Comparison of ENCODE assay signal across 12 mouse cellular contexts in genomic region chr5:142442045-142442440, GRCm38 (mm10). TPM values are rescaled to one million over a fixed set of nuclear protein-coding genes. Genes with fewer than 3 reads are reported as not detected.
A peak's percentile ranks its signal among the peaks of the same experiment; 100 is the strongest.
DNase-seq lines count a peak whose midpoint lies in the region; ATAC-seq and TF ChIP-seq lines count a peak whose summit lies in the region.
"Had no signal": no experiment of that assay in that cellular context is flagged by ENCODE, and none has a peak within 500 bp of the region (broad histone marks: within the 10 kb centered on the region; RNA-seq: fewer than 3 reads in every experiment).

No protein-coding gene starts in this region.

- peaks cover 68% of the 10 kb centered on the region for H3K4me1 ChIP-seq in forebrain, embryonic 12.5 days
- peaks cover 25% of the 10 kb centered on the region for H3K4me1 ChIP-seq in forebrain, embryonic 16.5 days (replicated peaks; ENCODE audit: control insufficient read depth, insufficient read depth, low read length)
- peaks cover 25% of the 10 kb centered on the region for H3K4me1 ChIP-seq in lung, embryonic 14.5 days (ENCODE audit: insufficient read depth)
- peaks cover 56% of the 10 kb centered on the region for H3K4me1 ChIP-seq in embryonic facial prominence, embryonic 14.5 days (ENCODE audit: control insufficient read depth, insufficient read depth, low read length)
- peaks cover 54% of the 10 kb centered on the region for H3K4me1 ChIP-seq in liver, postnatal 0 days (ENCODE audit: insufficient read depth)

- no peak overlapping the region for H3K9ac ChIP-seq in forebrain, embryonic 12.5 days
- no peak overlapping the region for H3K9ac ChIP-seq in forebrain, embryonic 16.5 days (replicated peaks; ENCODE audit: low read depth, low read length)
- no peak overlapping the region for H3K9ac ChIP-seq in lung, embryonic 14.5 days
- H3K9ac ChIP-seq in embryonic facial prominence, embryonic 14.5 days (ENCODE audit: low read depth, low read length) = no peak overlapping the region; the same call in 1 of the 2 replicates
- H3K9ac ChIP-seq in liver, postnatal 0 days (replicated peaks) = peak overlapping the region; percentile 58

- no peak for ATAC-seq in forebrain, embryonic 12.5 days (ENCODE audit: low FRiP score)
- ATAC-seq in forebrain, embryonic 16.5 days = no peak
- no peak for ATAC-seq in lung, embryonic 14.5 days (ENCODE audit: insufficient read depth)
- ATAC-seq in embryonic facial prominence, embryonic 14.5 days (ENCODE audit: low read depth) = no peak
- no peak for ATAC-seq in liver, postnatal 0 days

- DNase-seq in lung, embryonic 14.5 days = no peak
- no peak for DNase-seq in lung, postnatal 36 days
- no peak for DNase-seq in embryonic facial prominence, embryonic 14.5 days (ENCODE audit: low spot score)
- DNase-seq in liver, postnatal 0 days = no peak
- no peak for DNase-seq in right cerebral cortex, postnatal 25 days
- no peak for DNase-seq in yolk sac, embryonic 10.5 days (ENCODE audit: low spot score)
- DNase-seq: adrenal gland, adult 8-10 months; cerebellum, postnatal 36 days; gastrocnemius, postnatal 10 days; retina, postnatal 1 day had no signal

- TF ChIP-seq EP300 in liver, postnatal 0 days (IDR thresholded peaks at IDR 0.05; ENCODE audit: low read depth) = no peak

- no peak overlapping the region for H3K4me2 ChIP-seq in forebrain, embryonic 12.5 days
- H3K4me2 ChIP-seq in forebrain, embryonic 16.5 days (ENCODE audit: low read length) = no peak overlapping the region
- H3K4me2 ChIP-seq in lung, embryonic 14.5 days = peak overlapping the region; percentile 64; the same call in 1 of the 2 replicates
- H3K4me2 ChIP-seq in embryonic facial prominence, embryonic 14.5 days (ENCODE audit: low read depth, low read length) = peak overlapping the region; percentile 70; the same call in 1 of the 2 replicates
- peak overlapping the region; percentile 86 for H3K4me2 ChIP-seq in liver, postnatal 0 days (ENCODE audit: low read depth, low read length)

- H3K4me3 ChIP-seq in forebrain, embryonic 12.5 days (replicated peaks) = no peak overlapping the region
- H3K4me3 ChIP-seq in forebrain, embryonic 16.5 days (replicated peaks; ENCODE audit: low read length) = no peak overlapping the region
- no peak overlapping the region for H3K4me3 ChIP-seq in lung, embryonic 14.5 days (ENCODE audit: low read depth, low read length)
- H3K4me3 ChIP-seq in embryonic facial prominence, embryonic 14.5 days (ENCODE audit: low read depth, low read length) = no peak overlapping the region
- H3K4me3 ChIP-seq in liver, postnatal 0 days (ENCODE audit: low read depth, low read length) = peak overlapping the region; percentile 50; the same call in 1 of the 2 replicates

- H3K9me3 ChIP-seq in forebrain, embryonic 12.5 days = no peaks in the 10 kb centered on the region
- H3K9me3 ChIP-seq in forebrain, embryonic 16.5 days (ENCODE audit: control insufficient read depth, low read length) = no peaks in the 10 kb centered on the region
- H3K9me3 ChIP-seq in lung, embryonic 14.5 days (ENCODE audit: low read depth, low read length) = no peaks in the 10 kb centered on the region
- no peaks in the 10 kb centered on the region for H3K9me3 ChIP-seq in embryonic facial prominence, embryonic 14.5 days (ENCODE audit: control insufficient read depth, low read length)
- H3K9me3 ChIP-seq in liver, postnatal 0 days (ENCODE audit: low read length) = no peaks in the 10 kb centered on the region

- WGBS in forebrain, embryonic 12.5 days = 88% methylated on average over 7 of the region's 7 CpGs
- WGBS in forebrain, embryonic 16.5 days = 87% methylated on average over 7 of the region's 7 CpGs
- 74% methylated on average over 7 of the region's 7 CpGs for WGBS in lung, embryonic 14.5 days
- 82% methylated on average over 7 of the region's 7 CpGs for WGBS in embryonic facial prominence, embryonic 14.5 days
- 54% methylated on average over 7 of the region's 7 CpGs for WGBS in liver, postnatal 0 days (ENCODE audit: insufficient replicate concordance)

- H3K36me3 ChIP-seq in forebrain, embryonic 12.5 days (replicated peaks) = peaks cover 10% of the 10 kb centered on the region
- no peaks in the 10 kb centered on the region for H3K36me3 ChIP-seq in forebrain, embryonic 16.5 days (ENCODE audit: control insufficient read depth, insufficient read depth)
- peaks cover 13% of the 10 kb centered on the region; the same call in 1 of the 2 replicates for H3K36me3 ChIP-seq in lung, embryonic 14.5 days (ENCODE audit: insufficient read depth)
- H3K36me3 ChIP-seq in embryonic facial prominence, embryonic 14.5 days (ENCODE audit: control insufficient read depth, insufficient read depth, low read length) = peaks cover 4% of the 10 kb centered on the region; the same call in 1 of the 2 replicates
- H3K36me3 ChIP-seq in liver, postnatal 0 days (replicated peaks; ENCODE audit: insufficient read depth, low read length) = no peaks in the 10 kb centered on the region

- no peak for TF ChIP-seq CTCF in lung, embryonic 14.5 days (IDR thresholded peaks at IDR 0.05; ENCODE audit: low read depth)
- no peak for TF ChIP-seq CTCF in liver, postnatal 0 days (IDR thresholded peaks at IDR 0.05; ENCODE audit: low read depth)

- peaks cover 6% of the 10 kb centered on the region; the same call in 1 of the 2 replicates for H3K27me3 ChIP-seq in forebrain, embryonic 12.5 days
- no peaks in the 10 kb centered on the region for H3K27me3 ChIP-seq in forebrain, embryonic 16.5 days (replicated peaks; ENCODE audit: control insufficient read depth, insufficient read depth, low read length)
- H3K27me3 ChIP-seq in lung, embryonic 14.5 days (ENCODE audit: insufficient read depth, low read length) = no peaks in the 10 kb centered on the region
- no peaks in the 10 kb centered on the region for H3K27me3 ChIP-seq in embryonic facial prominence, embryonic 14.5 days (replicated peaks; ENCODE audit: control insufficient read depth, insufficient read depth, low read length)
- no peaks in the 10 kb centered on the region for H3K27me3 ChIP-seq in liver, postnatal 0 days (ENCODE audit: insufficient read depth, low read length)

- 0 out of 2 replicates have a peak overlapping the region, but pooled peaks have one; percentile 80 for H3K27ac ChIP-seq in forebrain, embryonic 12.5 days
- H3K27ac ChIP-seq in forebrain, embryonic 16.5 days (ENCODE audit: low read length) = no peak overlapping the region
- H3K27ac ChIP-seq in lung, embryonic 14.5 days (ENCODE audit: low read depth) = peak overlapping the region; percentile 95; the same call in 1 of the 2 replicates
- H3K27ac ChIP-seq in embryonic facial prominence, embryonic 14.5 days (replicated peaks; ENCODE audit: low read depth, low read length) = peak overlapping the region; percentile 97
- peak overlapping the region; percentile 91 for H3K27ac ChIP-seq in liver, postnatal 0 days (ENCODE audit: low read depth)

RNA-seq across cellular contexts. Expression of gene Ap5z1, which starts 21.7 kb away (rescaled TPM):
- polyA plus RNA-seq in forebrain, embryonic 12.5 days (2016; fragmentation: Nextera tagmentation; extraction: Ambion mirVana) = 12.7 and 15.2 TPM in 2 replicates
- polyA plus RNA-seq in forebrain, embryonic 16.5 days (2015; fragmentation: Nextera tagmentation; extraction: Ambion mirVana) = 14.8 and 16.9 TPM in 2 replicates
- 8.9 and 9.9 TPM in 2 replicates for polyA plus RNA-seq in lung, embryonic 14.5 days (2014; fragmentation: Nextera tagmentation; extraction: Ambion mirVana)
- polyA plus RNA-seq in embryonic facial prominence, embryonic 14.5 days (2014; fragmentation: Nextera tagmentation; extraction: Ambion mirVana) = 8.7 and 10.6 TPM in 2 replicates
- polyA plus RNA-seq in liver, postnatal 0 days (2015; fragmentation: Nextera tagmentation; extraction: Ambion mirVana) = 2.8 and 4.0 TPM in 2 replicates

RNA-seq across cellular contexts. Expression of gene Foxk1, which starts 40.7 kb away (rescaled TPM):
- 5.2 and 5.9 TPM in 2 replicates for polyA plus RNA-seq in forebrain, embryonic 12.5 days (2016; fragmentation: Nextera tagmentation; extraction: Ambion mirVana)
- polyA plus RNA-seq in forebrain, embryonic 16.5 days (2015; fragmentation: Nextera tagmentation; extraction: Ambion mirVana) = 4.1 and 4.6 TPM in 2 replicates
- polyA plus RNA-seq in lung, embryonic 14.5 days (2014; fragmentation: Nextera tagmentation; extraction: Ambion mirVana) = 5.4 and 7.9 TPM in 2 replicates
- polyA plus RNA-seq in embryonic facial prominence, embryonic 14.5 days (2014; fragmentation: Nextera tagmentation; extraction: Ambion mirVana) = 5.6 and 7.5 TPM in 2 replicates
- 1.7 TPM in 2 replicates for polyA plus RNA-seq in liver, postnatal 0 days (2015; fragmentation: Nextera tagmentation; extraction: Ambion mirVana)

Comparison
In these comparisons a context has a peak if more than half of its experiments do, and no peak if none do; other contexts are left out.
1. H3K4me2 ChIP-seq: peak in lung, embryonic 14.5 days (single experiment), embryonic facial prominence, embryonic 14.5 days (single experiment) and liver, postnatal 0 days (single experiment); none in forebrain, embryonic 12.5 days (single experiment) and forebrain, embryonic 16.5 days (single experiment).